Mouse (Mus musculus) skeletal muscle tissue, adult 2 months (tissue): ENCODE measurements at regions not wholly inside any gene's neighbourhood (a gene's known extent, or its start where the extent isn't known, plus 50 kb on each side); places are given as distances from the start of the nearest gene placed in this dataset.
A peak's percentile ranks its signal among the peaks of the same experiment; 100 is the strongest.

ENCODE experiments used
- DNase-seq: peaks from one replicate; pipeline ENCODE4 v3.0.0-alpha.2; 2012; ENCODE audit warnings: low read depth, low spot score

DNA sequence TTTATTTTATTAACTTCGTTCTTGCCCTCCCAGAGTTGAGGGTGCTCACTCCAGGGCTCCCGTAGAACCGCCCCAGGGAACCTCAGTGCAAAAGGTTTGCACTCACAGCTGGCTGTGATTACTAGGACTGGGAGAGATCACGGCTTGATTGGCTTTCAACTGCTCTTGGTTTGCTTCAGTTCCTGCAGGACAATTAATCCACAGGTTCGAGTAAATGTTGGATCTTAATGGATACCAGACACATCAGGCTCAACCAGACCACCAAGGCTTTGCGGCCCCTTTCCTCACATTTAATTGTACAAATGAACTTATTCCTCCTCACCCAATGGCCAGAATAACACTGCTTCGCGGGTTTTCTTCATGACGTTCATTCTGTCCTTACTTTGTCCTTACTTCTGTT, 502.9 kb downstream of the Kcnj2 start:
- DNase-seq = no peak

GRCm38 (mm10) chr11:111577883-111578282, 511.9 kb downstream of the Kcnj2 start:
- no peak for DNase-seq

DNA sequence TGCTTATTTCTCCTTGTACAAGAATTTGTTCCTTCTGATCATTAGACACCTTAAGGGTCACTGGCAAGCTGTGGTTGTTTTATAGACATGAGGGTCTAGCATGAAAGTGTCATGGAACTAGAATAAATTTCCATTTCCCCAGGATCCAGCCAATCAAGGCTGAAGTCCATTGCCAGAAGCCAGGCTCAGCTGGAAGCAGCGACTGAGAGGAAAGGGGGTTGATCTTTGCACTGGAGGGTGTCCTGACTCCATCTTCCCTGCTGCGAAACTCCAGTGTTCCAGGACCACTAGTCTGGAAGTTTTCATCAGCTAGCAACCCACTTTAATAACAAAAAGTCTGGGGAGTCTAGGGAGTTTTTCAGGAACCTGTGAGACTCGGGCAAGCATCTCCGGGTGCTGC, 517.0 kb downstream of the Kcnj2 start:
- DNase-seq = no peak

DNA sequence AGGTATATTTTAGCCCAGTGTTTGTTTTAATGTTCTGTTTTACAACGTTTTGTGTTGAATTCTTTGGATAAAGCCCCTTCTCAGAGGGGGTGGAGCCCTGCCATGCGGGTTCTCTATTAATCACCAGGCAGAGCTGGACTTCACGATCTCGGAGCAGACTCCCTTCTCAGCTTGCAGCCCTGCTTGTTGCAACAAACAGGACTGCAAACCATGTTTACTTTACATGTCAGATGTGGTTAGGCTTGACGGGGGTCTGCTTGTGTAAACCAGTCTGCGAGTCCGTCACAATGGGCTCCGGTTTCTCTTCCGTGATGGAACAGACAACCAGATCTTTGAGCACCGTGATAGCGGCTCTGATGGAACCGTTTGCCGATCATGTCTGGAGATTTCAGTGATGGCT, 517.6 kb downstream of the Kcnj2 start:
- no peak for DNase-seq

DNA sequence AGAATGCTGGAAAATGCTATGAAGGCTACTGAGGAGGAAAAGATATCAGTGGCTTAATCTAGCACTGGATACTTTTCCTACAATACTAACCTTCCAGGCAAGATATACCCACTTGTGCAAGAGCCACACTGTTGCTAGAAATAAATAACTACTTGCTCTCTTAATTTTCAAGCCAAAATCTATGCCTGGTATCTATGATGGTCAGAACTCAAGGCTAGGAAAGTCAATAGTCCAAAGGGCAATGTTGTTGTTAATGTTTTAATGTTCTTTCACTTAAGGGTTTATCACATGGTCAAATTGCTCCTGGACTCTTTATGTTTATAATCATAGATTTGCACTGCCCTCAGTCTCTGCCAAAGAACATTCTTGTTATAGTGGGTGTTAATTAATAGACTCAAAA, 533.5 kb downstream of the Kcnj2 start:
- DNase-seq = no peak

DNA sequence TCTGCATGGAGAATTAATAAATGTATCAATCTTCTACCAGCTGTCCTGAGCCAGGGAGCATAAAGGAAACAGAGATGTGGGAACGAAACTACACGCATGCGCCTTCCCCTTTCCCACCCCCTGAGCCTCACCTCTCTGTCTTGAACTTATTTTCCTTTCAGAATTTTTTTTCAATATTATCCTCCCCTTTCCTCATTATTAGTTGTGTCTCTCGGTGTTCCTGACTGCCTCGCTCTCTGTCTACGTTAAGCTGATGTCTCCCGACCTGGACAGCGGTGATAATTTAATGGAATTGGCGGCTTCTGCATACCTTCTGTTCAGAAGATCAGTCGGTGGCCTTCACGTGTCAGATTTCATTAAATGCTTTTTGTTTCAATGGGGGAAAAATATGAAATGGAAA, 539.2 kb downstream of the Kcnj2 start:
- DNase-seq = no peak

- DNase-seq = no peak
Observed at GRCm38 (mm10) chr11:111610522-111611015, 544.6 kb downstream of the Kcnj2 start.

GRCm38 (mm10) chr11:111643603-111644002, 577.6 kb downstream of the Kcnj2 start:
- no peak for DNase-seq

- peak; percentile 0 for DNase-seq
Observed at GRCm38 (mm10) chr11:111652882-111653281, 586.9 kb downstream of the Kcnj2 start.

GRCm38 (mm10) chr11:111657778-111658177, 591.8 kb downstream of the Kcnj2 start:
- DNase-seq = no peak

DNA sequence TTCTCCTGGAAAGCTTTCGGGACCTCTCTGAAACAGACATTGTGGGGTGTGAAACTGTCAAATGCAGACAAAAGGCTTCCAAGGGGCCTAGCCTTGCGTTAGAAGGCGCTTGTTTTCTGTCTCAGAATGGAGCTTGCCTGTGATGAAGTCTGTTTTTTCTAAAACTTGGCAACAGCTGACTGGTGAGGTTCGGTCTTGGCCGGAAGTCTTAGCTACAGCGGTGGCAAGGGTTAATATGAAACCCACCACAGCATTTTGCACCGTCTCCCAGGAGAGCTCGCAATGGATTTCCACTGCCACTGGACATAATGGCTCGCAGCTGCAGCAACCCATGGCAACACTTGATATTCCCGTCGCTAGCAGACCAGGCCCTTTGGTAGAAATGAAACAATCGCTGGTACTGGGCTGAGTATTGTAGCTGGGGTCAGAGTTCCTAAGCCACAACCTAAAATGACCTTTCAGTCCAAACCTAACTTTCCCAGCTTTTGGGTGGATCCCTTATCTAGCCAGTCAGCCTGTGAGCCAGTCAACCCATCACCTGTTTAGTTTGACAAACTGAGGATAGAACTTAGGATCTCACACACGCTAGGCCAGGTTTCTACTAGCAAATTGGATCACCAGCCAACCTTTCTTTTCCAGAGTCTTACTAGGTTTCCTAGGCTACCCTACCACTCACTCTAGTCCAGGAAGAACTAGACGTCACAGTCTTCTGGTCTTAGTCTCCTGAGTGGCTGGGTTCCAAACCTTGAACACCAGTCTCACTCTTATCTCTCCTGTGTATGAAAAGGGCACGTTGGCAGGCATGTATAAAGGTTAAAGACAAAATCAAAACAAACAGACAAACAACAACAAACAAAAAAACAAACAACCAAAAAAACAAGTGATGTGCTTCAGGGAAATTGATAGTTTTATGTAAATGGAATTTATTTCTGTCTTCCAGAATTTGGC, 592.7 kb downstream of the Kcnj2 start:
- no peak for DNase-seq

DNA sequence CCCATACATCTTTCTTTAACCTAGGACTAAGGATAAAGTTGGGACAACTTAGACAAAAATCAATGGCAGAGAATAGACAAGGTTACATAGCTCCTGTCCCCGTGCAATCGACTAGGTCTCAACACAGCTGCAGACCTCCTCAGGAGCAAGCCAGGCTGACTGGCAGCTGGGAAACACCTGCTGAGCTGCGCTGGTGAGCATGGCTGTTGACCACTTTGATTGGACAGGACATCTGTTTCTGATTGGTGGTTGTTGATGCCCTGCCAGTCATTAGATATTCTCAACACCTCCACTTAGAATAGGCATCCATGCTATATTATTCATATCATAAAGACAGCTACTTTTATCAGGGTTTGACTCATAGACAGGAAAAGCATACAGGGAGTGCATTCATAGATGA, 597.3 kb downstream of the Kcnj2 start:
- DNase-seq = no peak

DNA sequence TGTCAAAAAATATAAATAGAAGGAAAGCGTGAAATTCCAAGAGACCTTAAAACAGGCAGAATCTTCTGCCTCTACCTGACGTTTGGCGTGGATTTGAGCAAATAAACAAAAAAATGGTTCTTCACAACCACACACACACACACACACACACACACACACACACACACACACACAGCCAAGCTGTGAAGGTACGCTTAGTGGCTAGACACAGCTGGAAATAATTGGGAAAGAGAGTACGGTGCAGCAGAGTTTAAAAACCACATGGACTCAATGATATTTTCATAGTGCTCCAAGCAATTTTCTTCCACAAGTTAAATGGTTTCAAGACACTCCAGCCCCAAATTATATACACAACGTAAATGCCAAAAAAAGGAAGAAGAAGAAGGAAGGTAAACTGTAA, 600.4 kb downstream of the Kcnj2 start:
- no peak for DNase-seq

DNA sequence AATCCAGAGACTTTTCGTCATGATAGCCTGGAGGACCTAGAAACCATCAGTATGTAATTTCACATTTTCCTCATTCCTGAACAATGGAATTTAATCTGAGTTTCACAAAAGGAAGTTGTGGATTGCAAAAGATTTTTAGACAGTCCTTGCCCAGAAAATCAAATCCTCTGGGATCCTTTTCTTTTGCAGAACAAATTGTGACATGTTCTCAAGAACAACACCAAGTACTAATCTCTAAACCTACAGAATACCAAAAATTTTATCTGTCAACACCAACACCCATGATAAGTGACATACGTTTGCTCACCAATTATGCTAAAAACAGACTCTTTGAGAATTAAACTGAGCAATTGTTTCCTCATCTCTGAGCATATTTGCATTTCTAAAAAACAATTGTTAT, 605.9 kb downstream of the Kcnj2 start:
- DNase-seq = no peak

GRCm38 (mm10) chr11:111675673-111676072, 609.7 kb downstream of the Kcnj2 start:
- no peak for DNase-seq

DNA sequence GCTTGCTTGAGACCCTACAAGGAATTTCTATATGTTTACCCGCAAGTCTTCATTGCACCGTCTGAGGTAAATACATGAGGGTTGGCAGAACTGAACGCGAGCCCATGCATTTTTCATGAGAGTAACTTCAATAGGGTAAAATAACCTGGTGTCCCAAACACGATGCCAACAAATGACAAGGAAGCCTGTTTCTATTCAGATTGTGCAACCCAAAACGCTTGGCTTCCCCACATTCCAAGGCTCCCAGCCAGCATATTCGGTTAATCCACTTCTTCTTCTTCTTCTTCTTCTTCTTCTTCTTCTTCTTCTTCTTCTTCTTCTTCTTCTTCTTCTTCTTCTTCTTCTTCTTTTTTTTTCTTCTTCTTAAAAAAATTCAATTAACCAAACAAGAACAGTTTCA, 616.4 kb downstream of the Kcnj2 start:
- DNase-seq = no peak

- DNase-seq = no peak
Observed at GRCm38 (mm10) chr11:111683909-111684308, 617.9 kb downstream of the Kcnj2 start.

DNA sequence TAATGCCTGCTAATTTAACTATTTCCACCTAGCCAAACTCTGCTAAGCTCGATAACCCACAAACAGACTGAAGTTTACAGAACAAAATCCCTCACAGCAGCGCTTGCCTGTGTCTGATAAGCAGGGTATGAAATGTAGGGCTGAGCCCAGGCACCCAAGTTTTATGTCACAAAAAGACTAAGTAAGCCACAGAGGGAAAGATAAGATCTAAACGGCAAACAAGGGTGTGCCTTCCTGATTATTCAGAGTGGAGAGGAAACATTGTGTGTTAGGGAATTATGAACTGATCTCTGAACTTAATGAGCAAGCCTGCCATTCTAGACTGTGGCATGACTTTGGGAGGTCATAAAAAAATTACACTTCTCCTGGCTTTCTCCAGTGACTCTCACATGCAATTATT, 621.8 kb downstream of the Kcnj2 start:
- no peak for DNase-seq

- no peak for DNase-seq
Observed at GRCm38 (mm10) chr11:111688186-111688860, 622.4 kb downstream of the Kcnj2 start.

DNA sequence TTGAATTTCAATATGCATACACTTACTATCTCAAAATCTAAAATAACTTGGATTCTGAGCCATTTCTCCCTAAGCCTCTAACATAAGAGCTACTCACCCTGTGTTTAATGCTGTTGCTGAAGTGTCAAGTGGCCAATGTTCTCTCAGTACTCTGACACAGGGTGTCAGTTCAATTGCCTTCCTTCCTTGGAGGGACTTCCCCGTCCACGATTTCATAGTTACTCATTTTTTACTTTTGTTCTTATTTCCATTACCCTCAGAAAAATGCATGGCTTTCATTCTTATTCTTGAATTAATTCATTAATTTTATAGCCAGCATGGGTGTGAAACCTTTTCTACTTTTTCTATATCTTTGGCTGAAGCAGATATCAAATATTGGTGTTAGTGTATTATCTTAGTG, 623.9 kb downstream of the Kcnj2 start:
- DNase-seq = no peak

DNA sequence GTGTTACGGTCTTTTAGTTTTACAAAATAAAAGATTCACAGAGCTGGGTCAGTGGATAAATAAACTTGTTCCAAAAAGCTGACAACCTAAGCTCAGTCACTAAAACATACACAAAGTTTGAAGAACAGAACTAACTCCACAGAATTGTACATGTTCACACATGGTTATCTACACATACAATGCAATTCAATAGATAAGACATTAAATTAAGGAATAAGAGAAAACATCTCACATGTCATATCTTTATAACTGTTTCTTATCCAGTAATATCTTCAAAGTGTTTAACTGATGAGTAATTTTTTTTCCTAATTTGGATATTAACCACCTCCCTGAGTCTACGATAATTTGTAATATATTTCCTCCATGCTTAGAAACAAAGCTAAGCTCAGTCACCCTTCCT, 625.5 kb downstream of the Kcnj2 start:
- no peak for DNase-seq

DNA sequence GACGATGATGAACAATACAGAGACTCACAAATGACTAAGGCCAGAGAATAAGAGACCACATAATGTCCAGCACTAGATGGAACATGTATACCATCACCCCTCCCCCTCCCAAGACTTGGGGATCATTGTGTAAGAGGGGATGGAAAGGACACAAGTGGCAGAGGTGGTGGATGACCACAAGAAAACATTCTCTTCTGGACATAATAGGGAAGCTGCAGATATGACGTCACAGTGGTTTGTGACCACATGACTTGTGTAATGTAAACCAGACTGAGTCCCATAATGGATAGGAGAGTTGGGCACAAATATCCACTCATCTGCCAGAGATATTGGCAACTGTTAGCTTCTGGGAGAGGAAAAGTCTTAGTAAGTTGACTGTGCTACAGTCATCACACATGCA, 630.7 kb downstream of the Kcnj2 start:
- no peak for DNase-seq

- no peak for DNase-seq
Observed at GRCm38 (mm10) chr11:111699862-111700261, 633.9 kb downstream of the Kcnj2 start.
